Mouse (Mus musculus) urinary bladder, postnatal 4 days (tissue): Measurements from ENCODE around the gene Acvr1b.
A peak's percentile ranks its signal among the peaks of the same experiment; 100 is the strongest.

Experiments used
- DNase-seq, 2 experiments: peaks; one replicate each; pipeline ENCODE4 v3.0.0; 2021 to 2022; ENCODE audit warnings: low spot score in 2 of 2

Gene Acvr1b

GRCm38 (mm10) chr15:101173421-101174211, at the start of gene Acvr1b:
Acvr1b (plus strand) TSS chr15:101174067.
- DNase-seq: peak; percentile 87 to 90

GRCm38 (mm10) chr15:101125561-101125960, 48.3 kb upstream of the Acvr1b start:
- no peak for DNase-seq

GRCm38 (mm10) chr15:101126876-101127544, 46.9 kb upstream of the Acvr1b start:
- DNase-seq: peak in 1 of 2 experiments; percentile 73

GRCm38 (mm10) chr15:101128181-101129089, 45.4 kb upstream of the Acvr1b start, which contains the start of gene Acvrl1:
Acvrl1 (plus strand) TSS chr15:101128522.
- no peak for DNase-seq

GRCm38 (mm10) chr15:101129412-101129811, 44.5 kb upstream of the Acvr1b start:
- no peak for DNase-seq

- DNase-seq: no peak
These were observed 42.4 kb upstream of the Acvr1b start for GRCm38 (mm10) chr15:101131498-101131897.

- DNase-seq: no peak
These were observed 41.8 kb upstream of the Acvr1b start for GRCm38 (mm10) chr15:101132041-101132440.

- DNase-seq: no peak
These were observed 41.1 kb upstream of the Acvr1b start for GRCm38 (mm10) chr15:101132761-101133160.

- DNase-seq: no peak
These were observed 39.7 kb upstream of the Acvr1b start for GRCm38 (mm10) chr15:101133993-101134704.

GRCm38 (mm10) chr15:101135405-101135804, 38.5 kb upstream of the Acvr1b start:
- DNase-seq: no peak

- DNase-seq: no peak
These were observed 36.4 kb upstream of the Acvr1b start for GRCm38 (mm10) chr15:101137455-101137854.

GRCm38 (mm10) chr15:101138675-101139074, 35.2 kb upstream of the Acvr1b start:
- DNase-seq: no peak

- no peak for DNase-seq
These were observed 34.0 kb upstream of the Acvr1b start for GRCm38 (mm10) chr15:101139885-101140284.

GRCm38 (mm10) chr15:101140587-101140986, 33.3 kb upstream of the Acvr1b start:
- no peak for DNase-seq

- peak in 1 of 2 experiments; percentile 63 for DNase-seq
These were observed 32.8 kb upstream of the Acvr1b start for GRCm38 (mm10) chr15:101141061-101141541.

GRCm38 (mm10) chr15:101142672-101143071, 31.2 kb upstream of the Acvr1b start:
- DNase-seq: no peak

GRCm38 (mm10) chr15:101143494-101143893, 30.4 kb upstream of the Acvr1b start:
- peak; percentile 66 to 69 for DNase-seq

GRCm38 (mm10) chr15:101144176-101144575, 29.7 kb upstream of the Acvr1b start:
- no peak for DNase-seq

- DNase-seq: no peak
These were observed 29.1 kb upstream of the Acvr1b start for GRCm38 (mm10) chr15:101144779-101145178.

GRCm38 (mm10) chr15:101145424-101146099, 28.3 kb upstream of the Acvr1b start:
- peak; percentile 95 to 98 for DNase-seq
